In the genomic region with DNA sequence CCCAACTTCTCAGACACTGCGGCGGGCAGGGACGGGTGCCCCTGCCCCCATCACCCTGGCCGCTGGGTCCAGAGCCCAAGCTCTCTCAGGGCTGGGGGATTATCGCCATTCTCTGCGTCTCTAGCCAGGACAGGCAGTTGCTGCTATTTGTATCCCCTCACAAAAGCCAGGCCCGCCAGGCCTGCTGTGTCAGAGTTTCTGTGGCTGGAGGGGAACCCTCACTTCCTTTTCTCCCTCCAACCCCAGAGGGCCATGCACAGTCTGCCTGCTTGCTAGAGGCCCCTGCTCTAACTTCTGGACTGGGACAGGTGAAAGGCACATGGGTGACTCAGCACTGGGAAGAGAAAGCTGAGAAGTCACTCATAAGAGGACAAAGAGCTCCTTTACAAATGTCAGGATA, we compare ENCODE assay signal across 9 mouse cellular contexts. TPM values are rescaled to one million over a fixed set of nuclear protein-coding genes. Genes with fewer than 3 reads are reported as not detected.
A peak's percentile ranks its signal among the peaks of the same experiment; 100 is the strongest.
DNase-seq lines count a peak whose midpoint lies in the region; ATAC-seq and TF ChIP-seq lines count a peak whose summit lies in the region.
"Had no signal": no experiment of that assay in that cellular context is flagged by ENCODE, and none has a peak within 500 bp of the region (broad histone marks: within the 10 kb centered on the region; RNA-seq: fewer than 3 reads in every experiment).

No protein-coding gene starts in this region.

- peak; percentile 34 for DNase-seq in layer of hippocampus, adult 9-11 months
- no peak for DNase-seq in layer of hippocampus, adult 2 months (ENCODE audit: low spot score in 2 of 2)
- DNase-seq in embryonic facial prominence, embryonic 14.5 days (ENCODE audit: low spot score), result no peak
- no peak for DNase-seq in limb, embryonic 10.5 days (ENCODE audit: low spot score)
- DNase-seq in spleen, postnatal 4 days (ENCODE audit: low spot score in 2 of 2), result no peak
- no peak for DNase-seq in cerebellum, adult 8-10 months
- no peak for DNase-seq in ovary, adult 18-20 months (ENCODE audit: low spot score)
- DNase-seq: cerebellum, postnatal 25 days had no signal

- no peaks in the 10 kb centered on the region for H3K9me3 ChIP-seq in embryonic facial prominence, embryonic 14.5 days (ENCODE audit: control insufficient read depth, low read length)
- H3K9me3 ChIP-seq in limb, embryonic 10.5 days (replicated peaks), result no peaks in the 10 kb centered on the region
- no peaks in the 10 kb centered on the region for H3K9me3 ChIP-seq in midbrain, embryonic 15.5 days

- peaks cover 14% of the 10 kb centered on the region for H3K4me1 ChIP-seq in embryonic facial prominence, embryonic 14.5 days (ENCODE audit: control insufficient read depth, insufficient read depth, low read length)
- peaks cover 62% of the 10 kb centered on the region for H3K4me1 ChIP-seq in limb, embryonic 10.5 days
- H3K4me1 ChIP-seq in midbrain, embryonic 15.5 days, result peaks cover 34% of the 10 kb centered on the region

- H3K4me2 ChIP-seq in embryonic facial prominence, embryonic 14.5 days (ENCODE audit: low read depth, low read length), result peak overlapping the region; percentile 45
- H3K4me2 ChIP-seq in midbrain, embryonic 15.5 days, result peak overlapping the region; percentile 14; the same call in 1 of the 2 replicates

- H3K9ac ChIP-seq in embryonic facial prominence, embryonic 14.5 days (ENCODE audit: low read depth, low read length), result peak overlapping the region; percentile 45; the same call in 1 of the 2 replicates
- no peak overlapping the region for H3K9ac ChIP-seq in midbrain, embryonic 15.5 days

- 2% methylated on average over 7 of the region's 7 CpGs for WGBS in embryonic facial prominence, embryonic 14.5 days
- WGBS in limb, embryonic 10.5 days, result 2% methylated on average over 7 of the region's 7 CpGs
- WGBS in midbrain, embryonic 15.5 days, result 2% methylated on average over 7 of the region's 7 CpGs

- TF ChIP-seq CTCF in layer of hippocampus, adult 2 months (conservative IDR thresholded peaks at IDR 0.05), result no peak

- H3K27ac ChIP-seq in layer of hippocampus, adult 2 months, result no peak overlapping the region
- H3K27ac ChIP-seq in embryonic facial prominence, embryonic 14.5 days (replicated peaks; ENCODE audit: low read depth, low read length), result no peak overlapping the region
- H3K27ac ChIP-seq in limb, embryonic 10.5 days, result peak overlapping the region; percentile 27; the same call in 1 of the 2 replicates
- H3K27ac ChIP-seq in midbrain, embryonic 15.5 days, result no peak overlapping the region

- no peak overlapping the region for H3K4me3 ChIP-seq in layer of hippocampus, adult 2 months
- H3K4me3 ChIP-seq in embryonic facial prominence, embryonic 14.5 days (ENCODE audit: low read depth, low read length), result peak overlapping the region; percentile 15; the same call in 1 of the 2 replicates
- H3K4me3 ChIP-seq in limb, embryonic 10.5 days, result peak overlapping the region; percentile 36
- no peak overlapping the region for H3K4me3 ChIP-seq in midbrain, embryonic 15.5 days

- no peaks in the 10 kb centered on the region for H3K36me3 ChIP-seq in embryonic facial prominence, embryonic 14.5 days (ENCODE audit: control insufficient read depth, insufficient read depth, low read length)
- no peaks in the 10 kb centered on the region for H3K36me3 ChIP-seq in limb, embryonic 10.5 days
- no peaks in the 10 kb centered on the region for H3K36me3 ChIP-seq in midbrain, embryonic 15.5 days (replicated peaks)

- ATAC-seq in embryonic facial prominence, embryonic 14.5 days (ENCODE audit: low read depth), result no peak
- no peak for ATAC-seq in midbrain, embryonic 15.5 days (replicated peaks)

- H3K27me3 ChIP-seq in embryonic facial prominence, embryonic 14.5 days (replicated peaks; ENCODE audit: control insufficient read depth, insufficient read depth, low read length), result peaks cover 59% of the 10 kb centered on the region
- peaks cover 97% of the 10 kb centered on the region for H3K27me3 ChIP-seq in limb, embryonic 10.5 days (ENCODE audit: low read depth, poor library complexity, severe bottlenecking)
- H3K27me3 ChIP-seq in midbrain, embryonic 15.5 days (replicated peaks), result peaks cover 47% of the 10 kb centered on the region

RNA-seq across cellular contexts. Expression of gene Rspo1, which starts 4.1 kb away (rescaled TPM):
- 1 to 10 TPM; 9.5 to 9.8 TPM for total RNA-seq in layer of hippocampus, adult 2 months (2021)
- polyA plus RNA-seq in embryonic facial prominence, embryonic 14.5 days (2014; fragmentation: Nextera tagmentation; extraction: Ambion mirVana), result 10.0 and 10.6 TPM in 2 replicates
- polyA plus RNA-seq in limb, embryonic 10.5 days (2016; fragmentation: Nextera tagmentation; extraction: Ambion mirVana), result 4.8 and 6.3 TPM in 2 replicates
- 2.4 and 3.7 TPM in 2 replicates for polyA plus RNA-seq in midbrain, embryonic 15.5 days (2015; fragmentation: Nextera tagmentation; extraction: Ambion mirVana)

RNA-seq across cellular contexts. Expression of gene Gnl2, which starts 26.1 kb away (rescaled TPM):
- total RNA-seq in layer of hippocampus, adult 2 months (2021), result 10 to 100 TPM; 67.9 to 76.1 TPM
- polyA plus RNA-seq in embryonic facial prominence, embryonic 14.5 days (2014; fragmentation: Nextera tagmentation; extraction: Ambion mirVana), result 72.5 and 81.2 TPM in 2 replicates
- polyA plus RNA-seq in limb, embryonic 10.5 days (2016; fragmentation: Nextera tagmentation; extraction: Ambion mirVana), result 83.5 and 83.7 TPM in 2 replicates
- polyA plus RNA-seq in midbrain, embryonic 15.5 days (2015; fragmentation: Nextera tagmentation; extraction: Ambion mirVana), result 96.9 and 104 TPM in 2 replicates

RNA-seq across cellular contexts. Expression of gene Cdca8, which starts 51.2 kb away (rescaled TPM):
- 1 to 10 TPM; 2.1 to 2.9 TPM for total RNA-seq in layer of hippocampus, adult 2 months (2021)
- 70.3 and 90.3 TPM in 2 replicates for polyA plus RNA-seq in embryonic facial prominence, embryonic 14.5 days (2014; fragmentation: Nextera tagmentation; extraction: Ambion mirVana)
- polyA plus RNA-seq in limb, embryonic 10.5 days (2016; fragmentation: Nextera tagmentation; extraction: Ambion mirVana), result 221 and 226 TPM in 2 replicates
- 24.8 and 30.6 TPM in 2 replicates for polyA plus RNA-seq in midbrain, embryonic 15.5 days (2015; fragmentation: Nextera tagmentation; extraction: Ambion mirVana)

RNA-seq across cellular contexts. Expression of gene 9930104L06Rik, which starts 53.5 kb away (rescaled TPM):
- 10 to 100 TPM; 22.1 to 23.6 TPM for total RNA-seq in layer of hippocampus, adult 2 months (2021)
- 2.8 and 4.2 TPM in 2 replicates for polyA plus RNA-seq in embryonic facial prominence, embryonic 14.5 days (2014; fragmentation: Nextera tagmentation; extraction: Ambion mirVana)
- polyA plus RNA-seq in limb, embryonic 10.5 days (2016; fragmentation: Nextera tagmentation; extraction: Ambion mirVana), result 14.6 and 17.0 TPM in 2 replicates
- polyA plus RNA-seq in midbrain, embryonic 15.5 days (2015; fragmentation: Nextera tagmentation; extraction: Ambion mirVana), result 14.3 and 16.9 TPM in 2 replicates

Comparison
In these comparisons a context has a peak if more than half of its experiments do, and no peak if none do; other contexts are left out.
1. H3K4me3 ChIP-seq: peak in embryonic facial prominence, embryonic 14.5 days (single experiment) and limb, embryonic 10.5 days (single experiment); none in layer of hippocampus, adult 2 months (single experiment) and midbrain, embryonic 15.5 days (single experiment).